Mouse (Mus musculus) erythroblast, embryonic 14.5 days (primary cell): ENCODE data around the gene Cadps.

Source experiments
- GATA1 ChIP-seq: IDR thresholded peaks from 2 replicates; pipeline ENCODE4 v1.6.1; 2012; ENCODE audit warnings: low read length, inconsistent platforms, mixed read lengths
- TAL1 ChIP-seq: IDR thresholded peaks from 3 replicates; pipeline ENCODE4 v1.6.1; 2012; ENCODE audit warnings: low read length, inconsistent platforms, mixed read lengths

DNA sequence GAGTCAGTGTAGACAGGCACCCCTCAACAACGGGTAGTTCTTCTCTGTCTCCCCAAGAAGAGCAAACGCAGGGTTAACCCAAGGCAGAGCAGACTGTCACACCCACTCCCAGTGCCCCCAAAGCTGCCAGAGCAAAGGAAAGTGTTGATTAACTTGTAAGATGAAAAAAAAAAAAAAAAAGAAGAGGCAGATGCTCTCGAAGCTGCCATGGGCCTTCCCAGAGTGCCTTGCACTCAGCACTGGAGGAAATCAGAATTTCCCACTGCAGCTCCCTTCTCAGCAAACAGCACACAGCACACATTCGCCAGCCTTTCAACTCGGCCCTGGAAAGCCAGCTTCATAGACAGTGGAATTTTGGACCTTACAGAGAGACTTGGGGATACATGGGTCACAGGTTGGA is 271.9 kb downstream of the Cadps start:
- TF ChIP-seq GATA1 = no peak
- TF ChIP-seq TAL1 = no peak
